Mouse (Mus musculus) limb, embryonic 14.5 days (tissue): ENCODE data around the gene Ror2. TPM values are rescaled to one million over a fixed set of nuclear protein-coding genes. Genes with fewer than 3 reads are reported as not detected.

Experiments used
- ATAC-seq: fragments of 200-750 bp; cut with Nextera tagmentation; 2 replicates; pipeline ENCODE4 v1.8.0; 2017; ENCODE audit warnings: low read depth, moderate number of reproducible peaks, moderate TSS enrichment; ENCODE audit not compliant: low FRiP score
- DNase-seq: peaks from one replicate; pipeline ENCODE4 v3.0.0-alpha.2; 2015; ENCODE audit warnings: low spot score
- H3K27ac ChIP-seq: fragments of 300-500 bp; sonication (generic); replicated peaks from 2 replicates; pipeline ENCODE4 v1.5.1; 2014; ENCODE audit warnings: low read depth, mild to moderate bottlenecking, low read length, moderate library complexity, mixed read lengths
- H3K27me3 ChIP-seq: fragments of 300-500 bp; sonication (generic); 2 replicates; pipeline ENCODE4 v1.6.1; 2014; ENCODE audit warnings: low read length, mixed read lengths; ENCODE audit not compliant: control insufficient read depth, insufficient read depth
- H3K36me3 ChIP-seq: fragments of 300-500 bp; sonication (generic); 2 replicates; pipeline ENCODE4 v1.6.1; 2014; ENCODE audit warnings: mild to moderate bottlenecking, low read length, moderate library complexity, mixed read lengths; ENCODE audit not compliant: control insufficient read depth, insufficient read depth
- H3K4me1 ChIP-seq: fragments of 300-500 bp; sonication (generic); 2 replicates; pipeline ENCODE4 v1.6.1; 2014; ENCODE audit warnings: antibody characterized with exemption, low read length, mixed read lengths; ENCODE audit not compliant: control insufficient read depth, insufficient read depth
- H3K4me2 ChIP-seq: fragments of 300-500 bp; sonication (generic); replicated peaks from 2 replicates; pipeline ENCODE4 v1.6.1; 2014; ENCODE audit warnings: low read depth, mild to moderate bottlenecking, low read length, moderate library complexity; ENCODE audit not compliant: severe bottlenecking
- H3K4me3 ChIP-seq: fragments of 300-500 bp; sonication (generic); replicated peaks from 2 replicates; pipeline ENCODE4 v1.5.1; 2014; ENCODE audit warnings: low read length
- H3K9ac ChIP-seq: fragments of 300-500 bp; sonication (generic); 2 replicates; pipeline ENCODE4 v1.6.1; 2014; ENCODE audit warnings: mild to moderate bottlenecking, low read depth, low read length, moderate library complexity; ENCODE audit not compliant: severe bottlenecking
- H3K9me3 ChIP-seq: fragments of 300-500 bp; sonication (generic); 2 replicates; pipeline ENCODE4 v1.6.1; 2016; ENCODE audit warnings: low read length; ENCODE audit not compliant: control insufficient read depth
- POLR2A ChIP-seq: fragments of 200-500 bp; IDR thresholded peaks from 2 replicates; pipeline ENCODE4 v1.8.0; 2012; ENCODE audit warnings: inconsistent platforms, mild to moderate bottlenecking, moderate library complexity, borderline replicate concordance; ENCODE audit not compliant: insufficient read depth, insufficient read length; ENCODE audit errors: extremely low read depth
- WGBS: fragments of 180-500 bp; shearing (Covaris S2); extraction: QIAGEN DNeasy Blood & Tissue Kit; methylation state at CpG from one replicate; pipeline ENCODE4 v1.1.7; 2014; 5-methylcytosine and 5-hydroxymethylcytosine counted together
- polyA plus RNA-seq, 2 experiments: library from polyadenylated mRNA; depleted of rRNA in 1 of 2; stranded (reverse) in 1 of 2; unstranded in 1 of 2; fragments of >200 nt; fragmentation: Nextera tagmentation in 1 of 2; extraction: Ambion mirVana in 1 of 2; gene quantifications; 2 replicates each; pipeline versions ENCODE4 v1.2.1 to v1.2.3; 2012 to 2014

The Ror2 gene
- polyA plus RNA-seq, 2 experiments, result 19.0 to 33.0 TPM

DNA sequence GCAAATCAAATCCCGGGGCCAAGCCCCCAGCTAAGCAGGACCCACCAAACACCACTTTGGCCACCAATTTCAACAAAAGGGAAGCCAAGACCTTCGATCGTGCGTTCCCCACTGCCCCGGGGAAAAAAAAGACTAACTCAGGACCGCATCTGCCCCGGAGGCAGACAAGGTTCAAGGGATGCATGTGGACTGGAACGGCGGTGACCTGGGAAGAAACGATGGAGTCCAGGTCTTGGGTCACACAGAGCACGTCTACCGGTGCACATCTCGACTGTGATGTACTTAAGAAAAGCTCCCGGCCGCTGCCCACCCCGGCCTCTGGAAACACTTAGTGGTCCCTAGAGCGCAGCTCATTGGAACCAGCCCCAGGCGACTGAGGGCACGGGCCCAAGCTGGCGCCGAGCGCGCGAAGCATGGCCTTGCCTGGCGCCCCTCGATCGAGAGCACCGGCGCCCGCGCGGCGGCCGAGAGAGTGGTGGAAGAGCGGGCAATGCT, 616 bp downstream of the Ror2 start:
- Histone ChIP-seq H3K4me2 (peak overlapping the region; percentile 79), H3K9ac (peak overlapping the region; percentile 89), H3K4me3 (peak overlapping the region; percentile 82), H3K36me3 (no peaks in the 10 kb centered on the region), H3K27ac (peak overlapping the region; percentile 79), H3K4me1 (peaks cover 37% of the 10 kb centered on the region), H3K9me3 (no peaks in the 10 kb centered on the region), H3K27me3 (no peaks in the 10 kb centered on the region)
- TF ChIP-seq POLR2A, result no peak
- DNase-seq, result peak; percentile 38
- WGBS, result under 1% methylated on average over 34 of the region's 35 CpGs
- peak; percentile 24 for ATAC-seq

DNA sequence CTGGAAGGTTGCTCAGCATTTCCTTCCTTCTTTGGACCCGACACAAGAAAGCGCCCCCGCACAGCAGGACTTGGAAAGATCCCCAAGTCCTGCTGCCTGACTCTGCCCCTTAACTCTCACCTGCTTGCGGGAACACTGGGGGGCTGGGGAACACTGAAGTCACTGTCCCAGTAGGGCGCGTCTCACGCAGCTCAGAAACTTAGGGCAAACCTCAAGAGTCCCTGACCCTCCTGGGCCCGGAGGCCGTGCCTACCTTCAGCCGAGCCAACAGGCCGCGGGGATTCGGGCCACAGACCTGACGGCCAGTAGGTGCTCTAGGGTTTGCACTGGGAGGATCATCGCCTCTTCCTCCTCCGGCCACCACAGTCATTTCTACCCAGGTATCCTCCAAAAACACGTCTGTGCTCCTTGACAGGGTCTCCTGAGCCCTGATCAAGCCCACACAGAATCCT, 1.2 kb downstream of the Ror2 start:
- Histone ChIP-seq H3K4me3 (peak overlapping the region; percentile 82), H3K4me1 (peaks cover 37% of the 10 kb centered on the region), H3K9me3 (no peaks in the 10 kb centered on the region), H3K9ac (peak overlapping the region; percentile 89), H3K27ac (peak overlapping the region; percentile 79), H3K36me3 (no peaks in the 10 kb centered on the region), H3K4me2 (peak overlapping the region; percentile 79), H3K27me3 (no peaks in the 10 kb centered on the region)
- no peak for ATAC-seq
- DNase-seq, result no peak
- 1% methylated on average over 17 of the region's 17 CpGs for WGBS
- TF ChIP-seq POLR2A, result no peak

DNA sequence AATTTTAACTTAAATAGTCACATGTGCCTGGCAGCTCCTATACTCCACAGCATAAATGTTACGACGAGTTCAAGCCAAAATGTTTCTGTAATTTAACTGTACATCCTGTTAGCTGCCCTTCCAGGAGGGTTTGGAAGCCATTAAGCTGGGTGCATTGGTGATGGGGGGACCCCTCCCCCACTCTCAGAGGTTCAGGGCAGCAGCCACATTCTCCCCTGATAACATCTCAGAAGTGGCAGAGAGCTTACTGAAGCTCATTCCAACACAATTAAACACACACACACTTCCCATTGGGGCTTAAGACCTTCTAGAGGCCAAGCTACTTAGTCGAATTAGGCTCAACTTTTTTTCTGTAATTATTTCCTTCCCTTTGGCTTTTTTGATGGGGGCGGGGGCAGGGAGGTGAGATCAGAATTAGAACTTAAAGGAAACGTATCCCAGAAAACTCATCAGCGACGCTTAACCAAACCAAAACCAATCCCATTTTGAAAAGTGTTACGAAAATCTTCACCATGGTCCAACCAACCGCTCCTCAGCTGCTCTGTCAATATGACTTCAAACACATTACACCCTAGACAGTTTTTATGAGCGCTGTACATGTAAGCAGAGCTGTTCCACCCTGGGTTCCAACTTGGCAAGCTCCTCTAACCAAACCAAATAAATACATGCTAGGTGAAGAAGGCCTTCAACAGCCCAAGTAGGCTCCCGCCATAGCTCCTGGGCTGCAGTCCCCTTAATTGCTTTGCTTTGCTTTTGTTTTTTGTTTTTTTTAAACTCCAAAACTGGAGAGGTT, 4.1 kb downstream of the Ror2 start:
- DNase-seq, result peak; percentile 59
- no peaks in the 10 kb centered on the region for H3K9me3 ChIP-seq
- 25% methylated on average over 11 of the region's 11 CpGs for WGBS
- no peaks in the 10 kb centered on the region for H3K36me3 ChIP-seq
- ATAC-seq, result no peak
- H3K4me3 ChIP-seq, result no peak overlapping the region
- peaks cover 43% of the 10 kb centered on the region for H3K4me1 ChIP-seq
- peak overlapping the region; percentile 22 for H3K4me2 ChIP-seq
- no peaks in the 10 kb centered on the region for H3K27me3 ChIP-seq
- H3K9ac ChIP-seq, result no peak overlapping the region
- H3K27ac ChIP-seq, result no peak overlapping the region
- TF ChIP-seq POLR2A, result no peak

DNA sequence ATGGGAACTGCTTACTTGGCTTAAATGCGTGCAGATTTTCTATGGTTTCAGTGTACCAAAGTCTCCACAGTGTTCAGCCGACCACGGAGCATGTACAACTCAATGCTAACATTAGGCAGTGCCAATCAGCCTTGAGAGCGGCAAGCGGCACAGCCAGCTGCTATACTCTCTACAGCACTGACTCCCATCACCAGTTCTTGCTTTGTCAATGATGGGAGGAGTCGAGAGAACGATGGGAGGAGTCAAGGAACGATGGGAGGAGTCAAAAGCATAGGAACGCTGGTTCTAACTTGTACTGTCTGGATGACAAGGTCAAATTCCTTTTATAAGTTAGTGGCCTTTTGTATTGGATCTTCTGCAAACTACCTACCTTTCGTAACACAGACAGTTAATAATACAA, 7.0 kb downstream of the Ror2 start:
- H3K36me3 ChIP-seq, result no peaks in the 10 kb centered on the region
- H3K4me1 ChIP-seq, result peaks cover 47% of the 10 kb centered on the region
- ATAC-seq, result no peak
- no peaks in the 10 kb centered on the region for H3K27me3 ChIP-seq
- WGBS, result 68% methylated on average over 10 of the region's 10 CpGs
- TF ChIP-seq POLR2A, result no peak
- H3K9me3 ChIP-seq, result no peaks in the 10 kb centered on the region
- DNase-seq, result no peak
- no peak overlapping the region for H3K4me2 ChIP-seq
- no peak overlapping the region for H3K27ac ChIP-seq
- no peak overlapping the region for H3K9ac ChIP-seq
- H3K4me3 ChIP-seq, result no peak overlapping the region

GRCm38 (mm10) chr13:53276381-53276780, 9.5 kb downstream of the Ror2 start:
- Histone ChIP-seq H3K27ac (no peak overlapping the region), H3K36me3 (no peaks in the 10 kb centered on the region), H3K4me1 (peaks cover 22% of the 10 kb centered on the region), H3K4me3 (no peak overlapping the region), H3K4me2 (no peak overlapping the region), H3K27me3 (no peaks in the 10 kb centered on the region), H3K9me3 (no peaks in the 10 kb centered on the region), H3K9ac (no peak overlapping the region)
- WGBS, result 29% methylated on average over 7 of the region's 7 CpGs
- ATAC-seq, result no peak
- no peak for DNase-seq
- TF ChIP-seq POLR2A, result no peak

DNA sequence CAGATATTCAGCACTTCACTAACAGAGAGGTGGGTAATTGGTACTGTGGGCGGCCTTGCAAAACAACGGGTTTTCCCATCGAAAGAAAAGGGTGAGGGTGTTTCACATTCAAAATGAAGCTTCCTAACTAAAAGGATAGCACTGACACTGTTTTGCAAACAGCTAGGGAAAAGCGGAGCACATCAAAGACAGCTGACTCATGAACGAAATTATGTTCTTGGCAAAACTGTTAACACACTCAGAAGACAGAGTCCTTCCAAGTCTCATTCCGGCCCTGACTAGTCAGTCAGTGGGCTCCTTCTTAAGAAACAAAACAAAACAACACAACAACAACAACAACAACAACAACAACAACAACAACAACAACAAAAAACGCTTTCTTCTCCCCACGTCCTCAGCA, 10.1 kb downstream of the Ror2 start:
- H3K27me3 ChIP-seq, result no peaks in the 10 kb centered on the region
- DNase-seq, result no peak
- H3K4me1 ChIP-seq, result peaks cover 18% of the 10 kb centered on the region
- no peak overlapping the region for H3K4me2 ChIP-seq
- H3K9me3 ChIP-seq, result no peaks in the 10 kb centered on the region
- H3K4me3 ChIP-seq, result no peak overlapping the region
- no peak overlapping the region for H3K27ac ChIP-seq
- WGBS, result 47% methylated on average over 8 of the region's 8 CpGs
- ATAC-seq, result no peak
- H3K36me3 ChIP-seq, result no peaks in the 10 kb centered on the region
- no peak overlapping the region for H3K9ac ChIP-seq
- TF ChIP-seq POLR2A, result no peak
